Mouse (Mus musculus): ENCODE results near the gene Nr6a1.
A peak's percentile ranks its signal among the peaks of the same experiment; 100 is the strongest.

Gene Nr6a1

GRCm38 (mm10) chr2:38783364-38783763, 144.1 kb downstream of the Nr6a1 start:
- no peak for DNase-seq (ENCODE audit: low spot score in 2 of 2)

GRCm38 (mm10) chr2:38782731-38783130, 144.8 kb downstream of the Nr6a1 start:
- no peak for DNase-seq (ENCODE audit: low spot score in 2 of 2)

GRCm38 (mm10) chr2:38781945-38782720, 145.4 kb downstream of the Nr6a1 start:
- no peak for DNase-seq (ENCODE audit: low spot score in 2 of 2)

GRCm38 (mm10) chr2:38779939-38780338, 147.5 kb downstream of the Nr6a1 start:
- DNase-seq (ENCODE audit: low spot score in 2 of 2): no peak

GRCm38 (mm10) chr2:38777326-38777725, 150.2 kb downstream of the Nr6a1 start:
- no peak for DNase-seq (ENCODE audit: low spot score in 2 of 2)

- no peak for DNase-seq (ENCODE audit: low spot score in 2 of 2)
Measured at GRCm38 (mm10) chr2:38774936-38775335, 152.6 kb downstream of the Nr6a1 start.

GRCm38 (mm10) chr2:38771478-38771797, 156.1 kb downstream of the Nr6a1 start:
- DNase-seq (ENCODE audit: low spot score in 2 of 2): no peak

GRCm38 (mm10) chr2:38770772-38771477, 156.6 kb downstream of the Nr6a1 start:
- DNase-seq (ENCODE audit: low spot score in 2 of 2): no peak

- DNase-seq (ENCODE audit: low spot score in 2 of 2): no peak
Measured at GRCm38 (mm10) chr2:38767177-38767931, 160.1 kb downstream of the Nr6a1 start.

GRCm38 (mm10) chr2:38739847-38740246, 187.6 kb downstream of the Nr6a1 start:
- no peak for DNase-seq (ENCODE audit: low spot score in 2 of 2)

- DNase-seq (ENCODE audit: low spot score in 2 of 2): peak; percentile 20 to 78
Measured at GRCm38 (mm10) chr2:38739410-38739809, 188.1 kb downstream of the Nr6a1 start.

- no peak for DNase-seq (ENCODE audit: low spot score in 2 of 2)
Measured at GRCm38 (mm10) chr2:38738601-38739301, 188.7 kb downstream of the Nr6a1 start.

- no peak for DNase-seq (ENCODE audit: low spot score in 2 of 2)
Measured at GRCm38 (mm10) chr2:38735740-38736139, 191.7 kb downstream of the Nr6a1 start.

GRCm38 (mm10) chr2:38734721-38735120, 192.8 kb downstream of the Nr6a1 start:
- no peak for DNase-seq (ENCODE audit: low spot score in 2 of 2)

- no peak for DNase-seq (ENCODE audit: low spot score in 2 of 2)
Measured at GRCm38 (mm10) chr2:38730331-38730827, 197.1 kb downstream of the Nr6a1 start.

GRCm38 (mm10) chr2:38725427-38725826, 202.1 kb downstream of the Nr6a1 start:
- DNase-seq (ENCODE audit: low spot score in 2 of 2): no peak

GRCm38 (mm10) chr2:38723378-38723777, 204.1 kb downstream of the Nr6a1 start:
- no peak for DNase-seq (ENCODE audit: low spot score in 2 of 2)

GRCm38 (mm10) chr2:38722076-38722475, 205.4 kb downstream of the Nr6a1 start:
- DNase-seq (ENCODE audit: low spot score in 2 of 2): no peak

GRCm38 (mm10) chr2:38720661-38721060, 206.8 kb downstream of the Nr6a1 start:
- DNase-seq (ENCODE audit: low spot score in 2 of 2): no peak

- DNase-seq (ENCODE audit: low spot score in 2 of 2): no peak
Measured at GRCm38 (mm10) chr2:38719354-38719753, 208.1 kb downstream of the Nr6a1 start.

- DNase-seq (ENCODE audit: low spot score in 2 of 2): no peak
Measured at GRCm38 (mm10) chr2:38718676-38719075, 208.8 kb downstream of the Nr6a1 start.

GRCm38 (mm10) chr2:38717436-38717835, 210.1 kb downstream of the Nr6a1 start:
- no peak for DNase-seq (ENCODE audit: low spot score in 2 of 2)
